Mouse (Mus musculus) cortical plate, adult 2 months (tissue): ENCODE measurements around the gene Ehd4. TPM values are rescaled to one million over a fixed set of nuclear protein-coding genes. Genes with fewer than 3 reads are reported as not detected.
A peak's percentile ranks its signal among the peaks of the same experiment; 100 is the strongest.

Experiments
- H3K27ac ChIP-seq: fragments of 200-500 bp; 2 replicates; pipeline ENCODE4 v1.5.1; 2012; ENCODE audit warnings: low read length, control low read depth, inconsistent platforms; ENCODE audit not compliant: insufficient read depth
- H3K4me1 ChIP-seq: fragments of 200-500 bp; 2 replicates; pipeline ENCODE4 v1.6.1; 2011; ENCODE audit warnings: low read length; ENCODE audit not compliant: control insufficient read depth, insufficient read depth
- H3K4me3 ChIP-seq: fragments of 200-500 bp; 2 replicates; pipeline ENCODE4 v1.5.1; 2011; ENCODE audit warnings: mild to moderate bottlenecking, low read length, control low read depth; ENCODE audit not compliant: insufficient read depth
- CTCF ChIP-seq: fragments of 200-500 bp; IDR thresholded peaks from 2 replicates; pipeline ENCODE4 v1.5.1; 2011; ENCODE audit warnings: mild to moderate bottlenecking, control low read depth, low read length; ENCODE audit not compliant: insufficient read depth; ENCODE audit errors: extremely low read depth
- POLR2A ChIP-seq: fragments of 200-500 bp; IDR thresholded peaks from 2 replicates; pipeline ENCODE4 v1.6.1; 2011; ENCODE audit warnings: mild to moderate bottlenecking, low read length, control low read depth; ENCODE audit not compliant: insufficient read depth; ENCODE audit errors: extremely low read depth
- polyA plus RNA-seq: library from polyadenylated mRNA; depleted of rRNA; stranded (reverse); fragments of >200 nt; gene quantifications from 2 replicates; pipeline ENCODE4 v1.2.3, GENCODE M21; 2012

Ehd4 gene
- polyA plus RNA-seq, 1 experiment: 10.6 TPM

DNA sequence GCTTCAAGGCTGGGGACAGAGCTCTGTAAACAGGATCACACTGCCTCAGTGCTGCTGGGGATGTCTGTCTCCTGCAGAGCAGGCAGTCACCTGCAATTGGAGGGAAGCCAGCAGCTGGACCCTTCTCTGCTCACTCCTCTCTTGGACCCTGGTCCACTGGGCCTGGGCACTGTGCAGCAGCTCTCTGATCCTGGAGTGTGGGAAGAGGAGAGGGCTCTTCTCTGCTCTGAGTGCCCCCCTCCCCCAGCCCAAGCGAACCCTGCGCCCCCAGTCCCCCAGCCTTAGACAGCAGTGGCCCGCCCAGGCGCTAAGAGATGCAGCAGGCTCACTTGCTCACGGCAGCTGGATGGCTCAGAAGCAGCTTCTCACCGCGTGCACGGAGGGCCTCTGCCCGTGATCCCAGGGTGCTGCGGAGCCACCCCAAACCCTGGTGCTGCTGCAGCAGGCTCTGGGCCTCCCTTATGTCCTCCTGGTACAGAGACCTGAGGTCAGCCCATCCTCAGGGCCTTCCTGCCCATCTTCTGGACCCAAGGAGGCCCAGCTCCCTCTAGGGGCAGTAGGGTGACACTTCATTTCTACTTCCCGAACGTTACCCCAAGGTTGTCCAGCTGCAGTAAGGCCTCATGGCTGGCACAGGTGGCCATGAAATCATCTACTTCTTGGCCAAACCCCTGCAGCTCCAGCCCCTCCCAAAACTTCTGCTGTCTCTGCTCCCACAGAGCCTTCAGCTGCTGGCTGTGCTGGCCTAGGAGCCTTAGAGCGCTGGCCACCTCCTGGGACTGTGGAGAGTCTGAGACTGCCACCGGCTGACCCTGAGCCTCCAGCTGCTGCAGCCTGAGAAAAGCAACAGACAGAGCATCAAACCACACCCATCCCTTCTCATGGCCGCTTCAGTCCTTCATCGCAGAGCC is 85.6 kb downstream of the Ehd4 start:
- Histone ChIP-seq H3K4me3 (no peak overlapping the region), H3K4me1 (peaks cover 9% of the 10 kb centered on the region; the same call in 1 of the 2 replicates), H3K27ac (no peak overlapping the region)
- TF ChIP-seq POLR2A (no peak), CTCF (peak; percentile 69)

- H3K4me3 ChIP-seq: no peak overlapping the region
- peaks cover 9% of the 10 kb centered on the region; the same call in 1 of the 2 replicates for H3K4me1 ChIP-seq
- TF ChIP-seq POLR2A: no peak
- no peak for TF ChIP-seq CTCF
- H3K27ac ChIP-seq: no peak overlapping the region
These were observed 88.2 kb downstream of the Ehd4 start for GRCm38 (mm10) chr2:120066224-120066623.

DNA sequence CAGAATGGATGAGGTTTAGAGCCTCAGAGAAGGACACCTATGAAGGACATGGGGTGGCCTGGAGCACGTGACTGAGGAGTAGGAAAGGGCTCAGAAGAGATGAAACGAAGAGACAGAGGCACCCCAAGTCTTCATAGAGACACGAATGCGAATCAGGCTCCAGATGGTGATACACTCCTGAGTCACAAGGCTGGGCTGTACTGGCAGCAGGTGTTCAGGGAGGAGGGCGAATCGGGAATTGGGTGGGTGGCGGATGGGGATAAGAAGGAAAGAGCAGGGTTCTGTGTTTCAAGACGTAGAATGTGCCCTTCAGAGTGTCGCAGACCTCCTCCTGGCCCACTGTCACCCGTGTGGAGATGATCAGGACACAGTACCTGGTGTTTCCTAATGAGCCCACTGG is 89.2 kb downstream of the Ehd4 start:
- H3K27ac ChIP-seq: no peak overlapping the region
- TF ChIP-seq CTCF (no peak), POLR2A (no peak)
- peaks cover 8% of the 10 kb centered on the region; the same call in 1 of the 2 replicates for H3K4me1 ChIP-seq
- no peak overlapping the region for H3K4me3 ChIP-seq

- TF ChIP-seq CTCF (no peak), POLR2A (no peak)
- Histone ChIP-seq H3K4me3 (no peak overlapping the region), H3K4me1 (peaks cover 6% of the 10 kb centered on the region; the same call in 1 of the 2 replicates), H3K27ac (no peak overlapping the region)
These were observed 89.8 kb downstream of the Ehd4 start for GRCm38 (mm10) chr2:120064639-120065038.

GRCm38 (mm10) chr2:120062248-120062647 is 92.2 kb downstream of the Ehd4 start:
- Histone ChIP-seq H3K4me1 (peaks cover 3% of the 10 kb centered on the region; the same call in 1 of the 2 replicates), H3K27ac (no peak overlapping the region), H3K4me3 (no peak overlapping the region)
- TF ChIP-seq CTCF: no peak
- TF ChIP-seq POLR2A: no peak

DNA sequence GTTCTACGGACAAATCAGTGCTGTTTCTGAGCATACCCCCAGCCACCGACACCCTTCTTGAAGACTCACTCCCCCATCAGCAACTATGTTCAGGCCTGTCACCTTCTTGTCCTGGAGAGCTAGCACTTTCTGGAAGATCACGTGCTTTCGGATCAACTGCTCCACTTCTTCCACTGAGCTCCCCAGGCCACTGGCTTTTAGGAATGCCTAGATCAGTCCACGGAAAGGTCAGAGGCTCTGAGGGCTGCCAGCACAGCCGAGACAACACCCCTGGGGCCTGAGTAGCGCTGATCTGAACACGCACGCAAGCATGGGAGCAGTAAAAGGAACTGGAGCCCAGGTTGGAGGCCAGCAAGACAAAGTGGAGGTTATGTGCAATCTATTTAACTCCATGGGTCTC is 93.8 kb downstream of the Ehd4 start:
- Histone ChIP-seq H3K4me3 (no peak overlapping the region), H3K27ac (no peak overlapping the region), H3K4me1 (peaks cover 3% of the 10 kb centered on the region; the same call in 1 of the 2 replicates)
- TF ChIP-seq POLR2A: no peak
- TF ChIP-seq CTCF: no peak

- Histone ChIP-seq H3K4me1 (no peaks in the 10 kb centered on the region), H3K4me3 (no peak overlapping the region), H3K27ac (no peak overlapping the region)
- TF ChIP-seq POLR2A: no peak
- no peak for TF ChIP-seq CTCF
These were observed 94.2 kb downstream of the Ehd4 start for GRCm38 (mm10) chr2:120060190-120060589.

DNA sequence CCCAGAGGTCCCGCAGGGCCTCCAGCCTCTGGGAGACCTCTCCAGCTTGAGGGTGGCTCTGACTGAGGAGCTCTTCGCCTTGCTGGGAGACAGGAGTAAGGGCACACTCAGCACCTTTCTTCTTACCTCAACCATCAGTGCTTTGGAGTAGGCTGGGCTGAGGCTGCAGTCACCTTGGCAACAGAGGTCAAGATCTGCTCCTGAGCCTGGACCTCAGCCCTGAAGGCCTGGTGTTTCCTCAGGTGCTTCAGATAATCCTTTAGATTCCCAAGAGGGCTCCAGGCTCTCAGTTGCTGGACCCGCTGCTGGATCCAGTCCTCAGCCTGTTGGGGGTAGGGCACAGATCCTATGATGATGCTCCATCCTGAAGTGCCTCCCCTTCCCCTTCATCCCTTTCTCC is 94.9 kb downstream of the Ehd4 start:
- Histone ChIP-seq H3K27ac (no peak overlapping the region), H3K4me3 (no peak overlapping the region), H3K4me1 (no peaks in the 10 kb centered on the region)
- TF ChIP-seq CTCF (no peak), POLR2A (no peak)

- Histone ChIP-seq H3K27ac (no peak overlapping the region), H3K4me1 (no peaks in the 10 kb centered on the region), H3K4me3 (no peak overlapping the region)
- TF ChIP-seq CTCF (no peak), POLR2A (no peak)
These were observed 95.6 kb downstream of the Ehd4 start for GRCm38 (mm10) chr2:120058818-120059217.

DNA sequence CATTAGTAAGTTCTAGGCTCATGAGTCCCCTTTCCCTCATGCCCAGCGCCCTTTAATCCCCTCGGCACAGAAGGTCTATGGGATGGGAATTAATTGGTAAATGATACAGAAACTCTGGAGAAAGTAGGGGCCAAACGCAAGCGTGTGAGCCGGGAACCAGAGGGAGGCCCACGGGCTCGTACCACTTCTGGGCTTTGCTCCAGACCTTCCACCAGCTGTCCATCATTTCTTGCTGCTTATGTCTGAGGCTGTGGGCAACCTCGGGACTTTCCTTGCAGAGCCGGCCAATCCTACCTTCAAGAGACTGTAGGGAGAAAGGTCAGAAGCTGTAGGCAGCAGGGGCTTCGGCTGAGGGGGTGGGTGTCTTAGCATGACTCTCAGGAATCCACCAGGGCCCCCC is 98.5 kb downstream of the Ehd4 start:
- Histone ChIP-seq H3K4me1 (no peaks in the 10 kb centered on the region), H3K4me3 (no peak overlapping the region), H3K27ac (no peak overlapping the region)
- TF ChIP-seq POLR2A (no peak), CTCF (no peak)
